Mouse (Mus musculus) bone marrow macrophage, adult 2 months (primary cell): ENCODE results near the gene Plin4. TPM values are rescaled to one million over a fixed set of nuclear protein-coding genes. Genes with fewer than 3 reads are reported as not detected.

Experiments used
- H3K27ac ChIP-seq: 2 replicates; pipeline ENCODE4 v1.5.1; 2012; ENCODE audit warnings: low read depth, low read length; ENCODE audit not compliant: insufficient read depth
- H3K4me1 ChIP-seq: 2 replicates; pipeline ENCODE4 v1.6.1; 2012; ENCODE audit warnings: low read length; ENCODE audit not compliant: control insufficient read depth, insufficient read depth
- H3K4me3 ChIP-seq: 2 replicates; pipeline ENCODE4 v1.5.1; 2012; ENCODE audit warnings: mild to moderate bottlenecking, low read length, moderate library complexity; ENCODE audit not compliant: insufficient read depth
- CTCF ChIP-seq: IDR thresholded peaks from 2 replicates; pipeline ENCODE4 v1.5.1; 2012; ENCODE audit warnings: low read depth, mild to moderate bottlenecking, low read length, moderate library complexity
- POLR2A ChIP-seq: IDR thresholded peaks from 2 replicates; pipeline ENCODE4 v1.6.1; 2012; ENCODE audit warnings: mild to moderate bottlenecking, low read depth, low read length, borderline replicate concordance
- polyA plus RNA-seq: library from polyadenylated mRNA; stranded (reverse); fragments of >200 nt; gene quantifications from 2 replicates; pipeline ENCODE4 v1.2.4, GENCODE M21; 2012; ENCODE audit not compliant: missing spikeins, insufficient read depth, insufficient read length

Gene Plin4
- 0.16 TPM in 1 of 2 replicates, not detected in the other for polyA plus RNA-seq

- H3K27ac ChIP-seq = no peak within 1 kb of the TSS
- H3K4me1 ChIP-seq = no peaks in the 10 kb centered on the region
- H3K4me3 ChIP-seq = no peak within 1 kb of the TSS
- TF ChIP-seq CTCF = no peak
- TF ChIP-seq POLR2A = no peak
Observed at GRCm38 (mm10) chr17:56109219-56110051, at the start of gene Plin4. Gene Plin4 (minus strand): TSS chr17:56109803.

DNA sequence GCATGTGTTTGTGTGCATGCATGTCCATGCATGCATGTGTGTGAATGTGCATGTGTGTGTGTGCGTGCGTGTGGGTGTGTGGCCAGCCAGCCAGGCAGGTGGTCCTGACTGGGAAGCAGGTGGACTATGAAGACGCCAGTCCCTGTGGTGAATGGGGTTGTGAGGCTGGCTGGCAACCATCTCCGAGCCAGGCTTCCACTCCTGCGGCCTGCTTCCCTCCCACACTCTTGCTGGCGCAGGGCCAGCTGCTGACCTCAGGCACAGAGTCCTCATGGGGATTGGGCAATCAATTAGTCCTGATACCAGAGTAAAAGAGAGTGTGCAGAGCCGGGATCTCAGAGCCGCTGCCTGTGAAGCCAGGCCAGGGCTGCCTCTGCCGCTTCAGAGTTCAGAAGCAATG, 44.0 kb upstream of the Plin4 start:
- H3K27ac ChIP-seq = no peak overlapping the region
- H3K4me1 ChIP-seq = peaks cover 7% of the 10 kb centered on the region
- no peak overlapping the region for H3K4me3 ChIP-seq
- TF ChIP-seq POLR2A (no peak), CTCF (no peak)

GRCm38 (mm10) chr17:56149897-56150296, 40.3 kb upstream of the Plin4 start:
- Histone ChIP-seq H3K4me1 (peaks cover 7% of the 10 kb centered on the region), H3K4me3 (no peak overlapping the region), H3K27ac (no peak overlapping the region)
- no peak for TF ChIP-seq CTCF
- no peak for TF ChIP-seq POLR2A

DNA sequence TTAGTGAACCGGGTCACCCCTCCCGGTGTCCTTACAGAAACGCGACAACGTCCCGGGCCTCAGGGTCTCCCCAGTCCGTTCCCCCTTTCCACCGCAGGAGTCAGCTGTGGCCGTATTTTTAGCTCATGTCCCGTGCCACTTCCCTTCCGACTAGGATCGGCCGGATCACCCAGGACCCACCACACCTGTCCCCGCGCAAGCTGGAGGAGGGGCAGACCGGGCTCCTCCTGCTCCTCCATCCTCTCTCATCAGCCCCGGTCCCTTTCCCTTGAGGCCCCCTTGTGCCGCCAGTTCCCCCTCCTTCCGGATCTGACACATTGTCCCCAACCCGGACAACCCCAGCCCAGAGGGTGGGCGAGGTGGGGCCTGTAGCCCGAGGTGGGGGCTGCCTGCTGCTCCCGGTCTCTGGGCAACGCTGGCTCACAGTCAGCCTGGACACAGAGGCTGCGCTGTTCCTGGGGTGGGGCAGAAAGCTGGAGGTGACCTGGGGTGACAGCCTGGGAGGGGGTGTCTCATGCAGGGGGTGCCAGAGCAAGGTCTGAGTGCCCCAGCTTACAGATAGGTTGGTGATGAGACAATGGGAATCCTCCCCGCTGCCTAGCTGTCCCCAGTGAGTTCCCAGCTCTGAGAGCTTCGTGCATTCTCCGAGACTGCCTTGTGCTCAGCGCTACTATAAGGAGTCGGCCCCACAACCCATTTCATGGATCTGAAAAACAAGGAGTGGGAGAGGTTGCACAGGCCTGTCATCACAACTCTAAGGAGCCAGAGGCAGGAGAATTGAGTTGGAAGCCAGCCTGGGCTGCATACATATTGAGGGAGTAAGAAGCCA, 39.4 kb upstream of the Plin4 start:
- Histone ChIP-seq H3K27ac (no peak overlapping the region), H3K4me3 (no peak overlapping the region), H3K4me1 (peaks cover 6% of the 10 kb centered on the region)
- TF ChIP-seq CTCF (no peak), POLR2A (no peak)

GRCm38 (mm10) chr17:56148280-56148679, 38.7 kb upstream of the Plin4 start:
- TF ChIP-seq CTCF = no peak
- no peak for TF ChIP-seq POLR2A
- H3K27ac ChIP-seq = no peak overlapping the region
- no peak overlapping the region for H3K4me3 ChIP-seq
- H3K4me1 ChIP-seq = peaks cover under 1% of the 10 kb centered on the region; the same call in 1 of the 2 replicates

DNA sequence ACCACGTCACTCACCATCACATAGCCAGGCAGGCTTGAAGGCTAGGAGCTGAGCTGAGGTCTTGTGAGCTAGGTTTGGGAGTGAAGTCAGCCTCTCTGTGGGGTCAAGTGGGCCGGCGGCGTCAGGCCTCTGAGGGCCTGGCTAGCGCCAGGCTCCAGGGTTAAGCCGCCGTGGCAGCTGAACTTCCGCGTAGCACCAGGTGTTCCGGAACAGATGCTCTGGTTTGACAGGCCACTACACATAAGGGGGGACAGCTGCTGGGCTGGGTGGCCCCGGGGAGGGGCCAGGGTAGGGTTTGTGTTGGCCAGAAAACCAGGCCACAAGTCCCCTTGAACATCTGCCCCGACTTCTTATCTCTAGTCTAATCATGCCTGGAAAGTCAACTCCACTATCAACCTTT, 37.8 kb upstream of the Plin4 start:
- H3K4me1 ChIP-seq = no peaks in the 10 kb centered on the region
- TF ChIP-seq POLR2A = no peak
- no peak for TF ChIP-seq CTCF
- H3K27ac ChIP-seq = no peak overlapping the region
- H3K4me3 ChIP-seq = no peak overlapping the region

DNA sequence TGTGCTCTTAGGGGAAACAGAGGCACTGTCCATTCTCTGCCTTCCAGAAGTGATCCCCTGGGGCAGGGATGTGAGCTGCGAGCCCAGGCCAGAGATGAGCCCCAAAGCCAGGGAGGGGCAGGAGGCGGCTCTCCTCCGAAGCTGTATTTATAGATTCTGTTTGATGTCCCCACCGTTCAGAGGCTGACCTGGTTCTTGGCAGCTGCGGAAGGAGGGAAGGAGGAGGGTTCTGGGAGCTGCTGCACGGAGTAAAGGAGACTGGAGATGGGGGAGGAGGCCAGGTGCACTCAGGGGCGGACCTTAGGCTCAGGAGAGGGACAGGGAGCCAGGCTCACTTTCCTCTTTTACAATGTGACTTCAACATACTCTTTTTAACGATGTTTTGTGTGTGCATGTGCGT, 36.5 kb upstream of the Plin4 start:
- Histone ChIP-seq H3K4me1 (no peaks in the 10 kb centered on the region), H3K27ac (no peak overlapping the region), H3K4me3 (no peak overlapping the region)
- TF ChIP-seq POLR2A (no peak), CTCF (no peak)

DNA sequence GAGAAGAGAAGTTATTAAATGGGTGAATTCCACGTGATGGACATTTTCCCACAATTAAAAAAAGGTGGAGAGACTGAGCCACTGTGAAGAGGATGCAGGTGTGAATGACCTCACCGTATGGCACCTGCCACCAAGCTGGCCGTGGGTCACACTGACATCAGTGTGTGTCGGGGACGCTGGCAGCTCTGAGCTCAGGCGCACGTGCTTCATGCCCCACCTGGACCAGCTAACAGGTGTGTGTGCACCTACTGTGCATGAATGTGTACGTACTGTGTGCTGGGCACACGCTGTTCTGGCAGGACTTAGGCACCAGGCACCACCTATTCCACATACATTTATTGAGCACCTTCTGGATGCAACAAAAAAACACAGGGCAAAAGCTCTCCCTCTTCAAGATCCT, 34.9 kb upstream of the Plin4 start:
- TF ChIP-seq POLR2A = no peak
- TF ChIP-seq CTCF = no peak
- Histone ChIP-seq H3K4me1 (no peaks in the 10 kb centered on the region), H3K4me3 (no peak overlapping the region), H3K27ac (no peak overlapping the region)

DNA sequence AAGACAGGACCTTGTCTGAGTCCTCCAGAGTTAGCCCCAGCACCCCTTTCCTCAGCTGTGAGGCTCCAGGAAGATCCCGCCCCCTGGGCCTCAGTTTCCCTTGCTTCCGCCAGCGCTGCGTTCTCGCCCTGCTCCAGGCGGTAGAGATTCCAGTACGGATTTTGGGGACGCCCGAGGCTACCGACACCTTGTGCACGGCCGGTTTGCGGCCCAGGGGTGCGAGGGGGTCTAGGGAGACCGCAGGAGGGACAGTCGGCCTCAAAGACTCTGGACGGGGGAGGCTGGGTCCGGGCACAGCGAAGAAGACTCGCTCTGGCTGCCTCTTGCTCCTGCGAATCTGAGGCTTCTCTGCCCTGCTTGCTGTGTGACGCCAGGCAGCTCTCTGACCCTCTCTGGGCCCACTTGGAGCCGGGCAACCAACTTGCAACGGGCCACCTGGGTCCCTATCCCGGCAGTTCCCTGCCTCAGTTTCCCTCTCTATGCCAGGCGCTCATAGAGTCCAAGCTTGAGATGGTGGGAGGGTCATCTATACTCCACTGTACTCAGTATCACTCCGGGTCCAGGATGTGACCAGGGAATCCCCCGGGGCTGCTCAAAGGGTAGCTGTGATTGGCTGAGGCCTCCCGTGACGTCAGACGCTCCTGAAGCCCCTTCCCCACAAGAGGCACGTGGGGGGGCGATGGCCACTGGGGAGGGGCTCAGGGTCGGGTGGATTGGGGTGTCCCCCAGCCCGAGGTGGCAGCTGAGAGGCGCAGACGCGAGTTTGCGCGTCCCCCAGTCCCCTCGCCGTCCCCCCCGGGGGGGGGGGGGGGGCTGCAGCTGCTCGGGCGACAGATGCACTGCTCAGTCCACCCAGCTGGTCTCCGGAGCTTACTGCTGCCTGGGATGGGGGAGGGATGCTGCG, 32.4 kb upstream of the Plin4 start:
- no peak overlapping the region for H3K4me3 ChIP-seq
- H3K4me1 ChIP-seq = no peaks in the 10 kb centered on the region
- H3K27ac ChIP-seq = no peak overlapping the region
- TF ChIP-seq CTCF = no peak
- no peak for TF ChIP-seq POLR2A
